In the genomic region with DNA sequence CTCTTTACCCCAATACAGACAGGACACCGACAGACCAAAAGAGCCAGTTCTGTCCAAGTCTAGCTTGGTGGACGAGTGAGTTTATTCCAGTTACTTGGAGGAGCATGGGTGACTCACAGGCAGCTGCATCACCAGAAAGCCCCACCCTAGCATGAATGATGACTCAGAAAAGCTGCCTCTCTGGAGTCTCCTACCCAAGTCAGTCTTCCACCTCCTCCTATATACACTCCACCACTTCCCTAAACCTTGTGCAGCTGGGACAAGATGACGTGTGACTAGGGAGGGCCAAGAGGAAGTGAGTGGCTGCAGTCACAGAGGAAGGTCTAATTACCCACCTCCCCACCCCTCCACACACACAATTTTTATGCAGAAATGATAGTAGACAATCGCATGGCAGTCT, we compare ENCODE assay signal across 12 mouse cellular contexts. TPM values are rescaled to one million over a fixed set of nuclear protein-coding genes. Genes with fewer than 3 reads are reported as not detected.
DNase-seq lines count a peak whose midpoint lies in the region; ATAC-seq and TF ChIP-seq lines count a peak whose summit lies in the region.
"Had no signal": no experiment of that assay in that cellular context is flagged by ENCODE, and none has a peak within 500 bp of the region (broad histone marks: within the 10 kb centered on the region; RNA-seq: fewer than 3 reads in every experiment).

No protein-coding gene starts in this region.

- 52% methylated on average over 4 of the region's 4 CpGs for WGBS in lung, postnatal 0 days
- 64% methylated on average over 4 of the region's 4 CpGs for WGBS in kidney, adult 2 months

- no peak for TF ChIP-seq EP300 in lung, postnatal 0 days (IDR thresholded peaks at IDR 0.05)

- peak; percentile 6 to 22 for DNase-seq in frontal cortex, postnatal 36 days (ENCODE audit: low spot score in 2 of 2)
- no peak for DNase-seq in frontal cortex, postnatal 14 days (ENCODE audit: low spot score in 2 of 2)
- DNase-seq in lung, postnatal 0 days (ENCODE audit: low spot score), result peak; percentile 57
- DNase-seq in lung, postnatal 10 days, result no peak
- peak; percentile 7 for DNase-seq in splenic B cell, adult 2 months (ENCODE audit: low read depth, low spot score)
- no peak for DNase-seq in kidney, adult 8-10 months
- no peak for DNase-seq in kidney, adult 2 months
- DNase-seq: midbrain, embryonic 14.5 days; spleen, adult 18-20 months had no signal

- no peaks in the 10 kb centered on the region for H3K36me3 ChIP-seq in lung, postnatal 0 days (ENCODE audit: insufficient read depth, low read length)
- no peaks in the 10 kb centered on the region for H3K36me3 ChIP-seq in splenic B cell, adult 2 months (ENCODE audit: control insufficient read depth, insufficient read depth, low read length, poor library complexity, severe bottlenecking)
- no peaks in the 10 kb centered on the region for H3K36me3 ChIP-seq in kidney, adult 2 months (ENCODE audit: control insufficient read depth, insufficient read depth, low read length)
- H3K36me3 ChIP-seq: forebrain, embryonic 10.5 days; hindbrain, embryonic 15.5 days had no signal

- no peak overlapping the region for H3K27ac ChIP-seq in lung, postnatal 0 days (ENCODE audit: low read length)
- H3K27ac ChIP-seq in embryonic fibroblast, embryonic 13.5 days (ENCODE audit: insufficient read depth, low read length), result peak overlapping the region; percentile 72
- no peak overlapping the region; the same call in 1 of the 2 replicates for H3K27ac ChIP-seq in kidney, adult 2 months (ENCODE audit: insufficient read depth, low read depth, low read length)
- H3K27ac ChIP-seq: forebrain, embryonic 10.5 days; hindbrain, embryonic 15.5 days had no signal

- no peak for TF ChIP-seq POLR2A in embryonic fibroblast, embryonic 13.5 days (IDR thresholded peaks at IDR 0.05; ENCODE audit: low read depth, low read length)
- no peak for TF ChIP-seq POLR2A in kidney, adult 2 months (IDR thresholded peaks at IDR 0.05; ENCODE audit: low read depth, low read length)

- peak; percentile 83 for ATAC-seq in lung, postnatal 0 days

- no peaks in the 10 kb centered on the region for H3K9me3 ChIP-seq in lung, postnatal 0 days (ENCODE audit: low read length)
- H3K9me3 ChIP-seq: forebrain, embryonic 10.5 days; hindbrain, embryonic 15.5 days had no signal

- no peak for TF ChIP-seq CTCF in lung, postnatal 0 days (IDR thresholded peaks at IDR 0.05)
- no peak for TF ChIP-seq CTCF in embryonic fibroblast, embryonic 13.5 days (IDR thresholded peaks at IDR 0.05; ENCODE audit: borderline replicate concordance, insufficient read depth, low read length)
- TF ChIP-seq CTCF in kidney, adult 2 months (conservative IDR thresholded peaks at IDR 0.05; ENCODE audit: insufficient read depth, insufficient read length, low read depth, low read length), result no peak

- H3K4me2 ChIP-seq in lung, postnatal 0 days (replicated peaks; ENCODE audit: low read depth, low read length), result no peak overlapping the region
- H3K4me2 ChIP-seq: hindbrain, embryonic 15.5 days had no signal

- H3K9ac ChIP-seq in lung, postnatal 0 days (replicated peaks; ENCODE audit: low read depth), result no peak overlapping the region
- H3K9ac ChIP-seq: hindbrain, embryonic 15.5 days had no signal

- no peak overlapping the region for H3K4me3 ChIP-seq in lung, postnatal 0 days (ENCODE audit: low read depth, low read length)
- no peak overlapping the region for H3K4me3 ChIP-seq in embryonic fibroblast, embryonic 13.5 days (ENCODE audit: insufficient read depth, low read length)
- H3K4me3 ChIP-seq in kidney, adult 2 months (ENCODE audit: insufficient read depth, low read depth, low read length), result no peak overlapping the region
- H3K4me3 ChIP-seq: forebrain, embryonic 10.5 days; hindbrain, embryonic 15.5 days had no signal

- no peaks in the 10 kb centered on the region for H3K27me3 ChIP-seq in lung, postnatal 0 days (replicated peaks; ENCODE audit: insufficient read depth, low read length)
- no peaks in the 10 kb centered on the region for H3K27me3 ChIP-seq in splenic B cell, adult 2 months (ENCODE audit: control insufficient read depth, insufficient read depth, low read length, poor library complexity, severe bottlenecking)
- no peaks in the 10 kb centered on the region for H3K27me3 ChIP-seq in kidney, adult 2 months (replicated peaks; ENCODE audit: control insufficient read depth, insufficient read depth, low read length)
- H3K27me3 ChIP-seq: hindbrain, embryonic 15.5 days had no signal

- peaks cover 2% of the 10 kb centered on the region; the same call in 1 of the 2 replicates for H3K4me1 ChIP-seq in lung, postnatal 0 days (ENCODE audit: insufficient read depth, low read depth, low read length)
- H3K4me1 ChIP-seq in embryonic fibroblast, embryonic 13.5 days (ENCODE audit: control insufficient read depth, insufficient read depth, low read length), result no peaks in the 10 kb centered on the region
- H3K4me1 ChIP-seq in kidney, adult 2 months (ENCODE audit: control insufficient read depth, insufficient read depth, low read length), result peaks cover 2% of the 10 kb centered on the region; the same call in 1 of the 2 replicates
- H3K4me1 ChIP-seq: forebrain, embryonic 10.5 days; hindbrain, embryonic 15.5 days had no signal

RNA-seq across cellular contexts. Expression of a gene that starts 58.1 kb away (rescaled TPM):
- 12.7 and 12.9 TPM in 2 replicates for polyA plus RNA-seq in lung, postnatal 0 days (2015; fragmentation: Nextera tagmentation; extraction: Ambion mirVana)
- polyA plus RNA-seq in embryonic fibroblast, embryonic 13.5 days (2011; ENCODE audit: insufficient read length, low read depth, missing spikeins), result 3.4 and 5.0 TPM in 2 replicates
- polyA plus RNA-seq in kidney, adult 2 months (2012; rRNA removed), result 8.1 and 10.8 TPM in 2 replicates

Comparison
In these comparisons a context has a peak if more than half of its experiments do, and no peak if none do; other contexts are left out.
1. DNase-seq: peak in frontal cortex, postnatal 36 days (2 of 2), lung, postnatal 0 days (single experiment) and splenic B cell, adult 2 months (single experiment); none in frontal cortex, postnatal 14 days (0 of 2), lung, postnatal 10 days (single experiment), kidney, adult 8-10 months (0 of 2) and kidney, adult 2 months (single experiment).